Mouse (Mus musculus) liver, embryonic 15.5 days (tissue): ENCODE measurements around the gene Dcaf1. TPM values are rescaled to one million over a fixed set of nuclear protein-coding genes. Genes with fewer than 3 reads are reported as not detected.
A peak's percentile ranks its signal among the peaks of the same experiment; 100 is the strongest.

Experiments used
- ATAC-seq: fragments of 200-750 bp; cut with Nextera tagmentation; 2 replicates; pipeline ENCODE4 v1.8.0; 2017; ENCODE audit warnings: moderate number of reproducible peaks, mild to moderate bottlenecking, moderate library complexity; ENCODE audit not compliant: insufficient read depth
- H3K27ac ChIP-seq: fragments of 300-500 bp; sonication (generic); replicated peaks from 2 replicates; pipeline ENCODE4 v1.5.1; 2015; ENCODE audit warnings: mild to moderate bottlenecking, inconsistent platforms
- H3K27me3 ChIP-seq: fragments of 300-500 bp; sonication (generic); 2 replicates; pipeline ENCODE4 v1.6.1; 2015; ENCODE audit warnings: mild to moderate bottlenecking, inconsistent platforms
- H3K36me3 ChIP-seq: fragments of 300-500 bp; sonication (generic); replicated peaks from 2 replicates; pipeline ENCODE4 v1.6.1; 2015; ENCODE audit warnings: moderate library complexity, mild to moderate bottlenecking, inconsistent platforms
- H3K4me1 ChIP-seq: fragments of 300-500 bp; sonication (generic); replicated peaks from 2 replicates; pipeline ENCODE4 v1.6.1; 2015; ENCODE audit warnings: inconsistent platforms
- H3K4me2 ChIP-seq: fragments of 300-500 bp; sonication (generic); 2 replicates; pipeline ENCODE4 v1.6.1; 2015; ENCODE audit warnings: moderate library complexity, mild to moderate bottlenecking, inconsistent platforms
- H3K4me3 ChIP-seq: fragments of 300-500 bp; sonication (generic); replicated peaks from 2 replicates; pipeline ENCODE4 v1.5.1; 2015; ENCODE audit warnings: mild to moderate bottlenecking, inconsistent platforms
- H3K9ac ChIP-seq: fragments of 300-500 bp; sonication (generic); 2 replicates; pipeline ENCODE4 v1.6.1; 2015; ENCODE audit warnings: moderate library complexity, mild to moderate bottlenecking, inconsistent platforms
- H3K9me3 ChIP-seq: fragments of 300-500 bp; sonication (generic); replicated peaks from 2 replicates; pipeline ENCODE4 v1.6.1; 2016; ENCODE audit warnings: inconsistent platforms
- WGBS: fragments of 180-500 bp; shearing (Covaris S2); methylation state at CpG from one replicate; pipeline ENCODE4 v1.1.7; 2015; ENCODE audit warnings: mixed read lengths; ENCODE audit not compliant: insufficient replicate concordance; 5-methylcytosine and 5-hydroxymethylcytosine counted together
- polyA plus RNA-seq: library from polyadenylated mRNA; unstranded; fragments of >200 nt; fragmentation: Nextera tagmentation; extraction: Ambion mirVana; gene quantifications from 2 replicates; pipeline ENCODE4 v1.2.1, GENCODE M21; 2015

Gene Dcaf1
- polyA plus RNA-seq, 1 experiment from 2014 or later, result 10.9 TPM

- H3K4me1 ChIP-seq, result peaks cover 57% of the 10 kb centered on the region
- H3K9ac ChIP-seq, result peak overlapping the region; percentile 96
- WGBS, result 58% methylated on average over 8 of the region's 8 CpGs
- ATAC-seq, result no peak
- H3K27ac ChIP-seq, result no peak overlapping the region
- H3K9me3 ChIP-seq, result no peaks in the 10 kb centered on the region
- peaks cover 33% of the 10 kb centered on the region for H3K36me3 ChIP-seq
- no peaks in the 10 kb centered on the region for H3K27me3 ChIP-seq
- peak overlapping the region; percentile 98 for H3K4me3 ChIP-seq
- H3K4me2 ChIP-seq, result peak overlapping the region; percentile 76
These were observed 69.0 kb downstream of the Dcaf1 start for GRCm38 (mm10) chr9:106890496-106891240.

GRCm38 (mm10) chr9:106891341-106891741, 69.7 kb downstream of the Dcaf1 start:
- ATAC-seq, result no peak
- peak overlapping the region; percentile 76 for H3K4me2 ChIP-seq
- WGBS, result 1% methylated on average over 17 of the region's 17 CpGs
- no peaks in the 10 kb centered on the region for H3K9me3 ChIP-seq
- H3K36me3 ChIP-seq, result peaks cover 33% of the 10 kb centered on the region
- peak overlapping the region; percentile 88 for H3K27ac ChIP-seq
- H3K27me3 ChIP-seq, result no peaks in the 10 kb centered on the region
- peak overlapping the region; percentile 98 for H3K4me3 ChIP-seq
- peaks cover 52% of the 10 kb centered on the region for H3K4me1 ChIP-seq
- peak overlapping the region; percentile 96 for H3K9ac ChIP-seq

GRCm38 (mm10) chr9:106891829-106892551, 70.3 kb downstream of the Dcaf1 start, which contains the start of gene Manf:
Manf (minus strand) TSS chr9:106891979.
- Histone ChIP-seq H3K4me2 (peak within 1 kb of the TSS; percentile 90), H3K4me1 (peaks cover 52% of the 10 kb centered on the region), H3K36me3 (peaks cover 33% of the 10 kb centered on the region), H3K9ac (peak within 1 kb of the TSS; percentile 96), H3K27me3 (no peaks in the 10 kb centered on the region), H3K9me3 (no peaks in the 10 kb centered on the region), H3K27ac (peak within 1 kb of the TSS; percentile 93), H3K4me3 (peak within 1 kb of the TSS; percentile 98)
- under 1% methylated on average over 59 of the region's 59 CpGs for WGBS
- peak; percentile 96 for ATAC-seq

- no peaks in the 10 kb centered on the region for H3K27me3 ChIP-seq
- no peaks in the 10 kb centered on the region for H3K9me3 ChIP-seq
- peak overlapping the region; percentile 98 for H3K4me3 ChIP-seq
- peaks cover 48% of the 10 kb centered on the region for H3K4me1 ChIP-seq
- peak overlapping the region; percentile 96 for H3K9ac ChIP-seq
- H3K36me3 ChIP-seq, result peaks cover 33% of the 10 kb centered on the region
- no peak for ATAC-seq
- H3K4me2 ChIP-seq, result peak overlapping the region; percentile 90
- WGBS, result 1% methylated on average over 9 of the region's 9 CpGs
- H3K27ac ChIP-seq, result peak overlapping the region; percentile 93
These were observed 70.8 kb downstream of the Dcaf1 start for GRCm38 (mm10) chr9:106892552-106892875.

- H3K4me3 ChIP-seq, result no peak overlapping the region
- no peak overlapping the region for H3K9ac ChIP-seq
- H3K4me1 ChIP-seq, result peaks cover 40% of the 10 kb centered on the region
- 63% methylated on average over 3 of the region's 3 CpGs for WGBS
- no peak for ATAC-seq
- H3K36me3 ChIP-seq, result peaks cover 26% of the 10 kb centered on the region
- no peaks in the 10 kb centered on the region for H3K27me3 ChIP-seq
- no peaks in the 10 kb centered on the region for H3K9me3 ChIP-seq
- peak overlapping the region; percentile 30 for H3K4me2 ChIP-seq
- H3K27ac ChIP-seq, result no peak overlapping the region
These were observed 71.7 kb downstream of the Dcaf1 start for GRCm38 (mm10) chr9:106893327-106893726.

- Histone ChIP-seq H3K4me1 (no peaks in the 10 kb centered on the region), H3K9ac (no peak overlapping the region), H3K36me3 (no peaks in the 10 kb centered on the region), H3K27ac (no peak overlapping the region), H3K4me3 (no peak overlapping the region), H3K27me3 (no peaks in the 10 kb centered on the region), H3K9me3 (no peaks in the 10 kb centered on the region), H3K4me2 (no peak overlapping the region)
- WGBS, result 41% methylated on average over 1 of the region's 1 CpGs
- ATAC-seq, result no peak
These were observed 77.2 kb downstream of the Dcaf1 start for GRCm38 (mm10) chr9:106898901-106899300.

- Histone ChIP-seq H3K4me1 (no peaks in the 10 kb centered on the region), H3K27me3 (no peaks in the 10 kb centered on the region), H3K9ac (no peak overlapping the region), H3K36me3 (no peaks in the 10 kb centered on the region), H3K4me3 (no peak overlapping the region), H3K4me2 (no peak overlapping the region), H3K27ac (no peak overlapping the region), H3K9me3 (no peaks in the 10 kb centered on the region)
- WGBS, result 67% methylated on average over 7 of the region's 7 CpGs
- ATAC-seq, result no peak
These were observed 79.9 kb downstream of the Dcaf1 start for GRCm38 (mm10) chr9:106901596-106901995.

GRCm38 (mm10) chr9:106903099-106903790, 81.6 kb downstream of the Dcaf1 start:
- no peak overlapping the region for H3K4me3 ChIP-seq
- H3K27ac ChIP-seq, result no peak overlapping the region
- no peaks in the 10 kb centered on the region for H3K36me3 ChIP-seq
- H3K9me3 ChIP-seq, result no peaks in the 10 kb centered on the region
- no peaks in the 10 kb centered on the region for H3K4me1 ChIP-seq
- no peak overlapping the region for H3K9ac ChIP-seq
- 53% methylated on average over 4 of the region's 4 CpGs for WGBS
- no peak for ATAC-seq
- H3K27me3 ChIP-seq, result no peaks in the 10 kb centered on the region
- H3K4me2 ChIP-seq, result no peak overlapping the region

- Histone ChIP-seq H3K9ac (no peak overlapping the region), H3K9me3 (no peaks in the 10 kb centered on the region), H3K27me3 (no peaks in the 10 kb centered on the region), H3K4me2 (no peak overlapping the region), H3K27ac (no peak overlapping the region), H3K4me3 (no peak overlapping the region), H3K4me1 (0 out of 2 replicates have a peak, but pooled peaks cover 3% of the 10 kb centered on the region), H3K36me3 (no peaks in the 10 kb centered on the region)
- no peak for ATAC-seq
- WGBS, result 4% methylated on average over 1 of the region's 1 CpGs
These were observed 82.1 kb downstream of the Dcaf1 start for GRCm38 (mm10) chr9:106903791-106904134.

GRCm38 (mm10) chr9:106906597-106906996, 84.9 kb downstream of the Dcaf1 start:
- 66% methylated on average over 8 of the region's 8 CpGs for WGBS
- Histone ChIP-seq H3K4me3 (no peak overlapping the region), H3K4me2 (no peak overlapping the region), H3K27me3 (no peaks in the 10 kb centered on the region), H3K4me1 (peaks cover 3% of the 10 kb centered on the region; the same call in 1 of the 2 replicates), H3K27ac (no peak overlapping the region), H3K9me3 (no peaks in the 10 kb centered on the region), H3K36me3 (no peaks in the 10 kb centered on the region), H3K9ac (no peak overlapping the region)
- no peak for ATAC-seq

GRCm38 (mm10) chr9:106908174-106908573, 86.5 kb downstream of the Dcaf1 start:
- no peak for ATAC-seq
- Histone ChIP-seq H3K36me3 (no peaks in the 10 kb centered on the region), H3K27me3 (no peaks in the 10 kb centered on the region), H3K9ac (no peak overlapping the region), H3K27ac (no peak overlapping the region), H3K4me3 (no peak overlapping the region), H3K9me3 (no peaks in the 10 kb centered on the region), H3K4me1 (peaks cover 3% of the 10 kb centered on the region; the same call in 1 of the 2 replicates), H3K4me2 (no peak overlapping the region)
- WGBS, result 52% methylated on average over 3 of the region's 3 CpGs
